Mouse (Mus musculus) E14TG2a.4 (cell line): Measurements from ENCODE around the gene Sst.

ENCODE experiments used
- CTCF ChIP-seq: conservative IDR thresholded peaks from 2 replicates; pipeline ENCODE4 v1.5.1; 2014; ENCODE audit warnings: low read length
- NANOG ChIP-seq: IDR thresholded peaks from 2 replicates; pipeline ENCODE4 v1.6.1; 2014; ENCODE audit warnings: borderline replicate concordance, low read length, mixed read lengths

DNA sequence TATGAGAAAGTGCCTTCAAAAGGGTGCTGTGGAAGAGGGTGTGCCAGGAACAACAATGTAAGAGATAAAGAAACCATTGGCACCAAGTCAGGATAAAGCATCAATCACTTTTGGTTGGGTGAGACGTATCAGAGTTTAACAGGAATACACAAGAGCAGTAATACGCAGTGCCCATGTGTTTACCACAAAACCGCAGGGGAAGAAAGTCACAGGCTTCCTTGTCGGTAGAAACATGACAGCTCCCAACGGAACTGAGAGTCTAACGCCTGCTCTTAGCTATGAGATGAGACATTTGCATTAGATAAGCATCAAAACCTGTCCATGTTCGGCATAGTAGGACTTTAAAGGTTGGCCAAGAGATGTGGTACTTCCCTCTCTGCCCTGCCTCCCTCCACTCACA, 46.1 kb downstream of the Sst start:
- TF ChIP-seq CTCF = no peak
- TF ChIP-seq NANOG = no peak
